ENCODE assay signal across 11 mouse cellular contexts in genomic region chr2:164417198-164417597, GRCm38 (mm10). TPM values are rescaled to one million over a fixed set of nuclear protein-coding genes. Genes with fewer than 3 reads are reported as not detected.
DNase-seq lines count a peak whose midpoint lies in the region; ATAC-seq and TF ChIP-seq lines count a peak whose summit lies in the region.
"Had no signal": no experiment of that assay in that cellular context is flagged by ENCODE, and none has a peak within 500 bp of the region (broad histone marks: within the 10 kb centered on the region; RNA-seq: fewer than 3 reads in every experiment).

No protein-coding gene starts in this region.

- H3K79me2 ChIP-seq in heart, adult 2 months (replicated peaks; ENCODE audit: control insufficient read depth, insufficient read depth, low read length), result no peaks in the 10 kb centered on the region

- H3K36me3 ChIP-seq in heart, adult 2 months (ENCODE audit: control insufficient read depth, insufficient read depth, low read length), result no peaks in the 10 kb centered on the region
- H3K36me3 ChIP-seq in neural tube, embryonic 11.5 days (ENCODE audit: control insufficient read depth, insufficient read depth, low read length), result no peaks in the 10 kb centered on the region
- H3K36me3 ChIP-seq in neural tube, embryonic 15.5 days, result no peaks in the 10 kb centered on the region
- H3K36me3 ChIP-seq: heart, embryonic 13.5 days; liver, embryonic 13.5 days had no signal

- H3K4me2 ChIP-seq in neural tube, embryonic 11.5 days (ENCODE audit: low read depth), result no peak overlapping the region
- H3K4me2 ChIP-seq in neural tube, embryonic 15.5 days, result no peak overlapping the region
- H3K4me2 ChIP-seq: heart, embryonic 13.5 days; liver, embryonic 13.5 days had no signal

- TF ChIP-seq CTCF in heart, adult 2 months (IDR thresholded peaks at IDR 0.05), result peak; percentile 94

- H3K4me3 ChIP-seq in heart, adult 2 months, result no peak overlapping the region
- H3K4me3 ChIP-seq in neural tube, embryonic 11.5 days (ENCODE audit: low read depth, low read length), result no peak overlapping the region
- H3K4me3 ChIP-seq in neural tube, embryonic 15.5 days (replicated peaks), result no peak overlapping the region
- H3K4me3 ChIP-seq: heart, embryonic 13.5 days; liver, embryonic 13.5 days had no signal

- 0% methylated on average over 2 of the region's 2 CpGs for WGBS in heart, adult 2 months
- 3% methylated on average over 2 of the region's 2 CpGs for WGBS in neural tube, embryonic 11.5 days
- 3% methylated on average over 2 of the region's 2 CpGs for WGBS in neural tube, embryonic 15.5 days

- intact Hi-C loops in heart, adult 2 months (cut with DNase I), result loop anchor here (1.0 to 5.0 kb wide), 3 partner anchors 40 to 310 kb away; partner anchors contain the start of gene Sys1

- no peak for DNase-seq in heart, adult 2 months
- DNase-seq in heart, adult 8-10 months (ENCODE audit: low spot score), result no peak
- peak; percentile 32 for DNase-seq in neural tube, embryonic 11.5 days (ENCODE audit: low spot score)
- DNase-seq in c-Kit-positive CD71-positive TER-119-negative erythroid progenitor cells, embryonic 14.5 days (ENCODE audit: low read depth), result peak; percentile 6
- peak; percentile 72 for DNase-seq in retina, embryonic 14.5 days (ENCODE audit: low spot score)
- DNase-seq in frontal cortex, postnatal 14 days (ENCODE audit: low spot score in 2 of 2), result no peak
- DNase-seq in urinary bladder, adult 2 months (ENCODE audit: low spot score), result no peak
- DNase-seq: liver, embryonic 13.5 days had no signal

- no peak overlapping the region for H3K27ac ChIP-seq in heart, adult 2 months
- no peak overlapping the region for H3K27ac ChIP-seq in neural tube, embryonic 11.5 days (ENCODE audit: low read depth, low read length)
- no peak overlapping the region for H3K27ac ChIP-seq in neural tube, embryonic 15.5 days (replicated peaks)
- H3K27ac ChIP-seq: heart, embryonic 13.5 days; liver, embryonic 13.5 days had no signal

- H3K27me3 ChIP-seq in heart, adult 2 months (ENCODE audit: control insufficient read depth, insufficient read depth, low read length), result peaks cover 5% of the 10 kb centered on the region
- H3K27me3 ChIP-seq in neural tube, embryonic 11.5 days (ENCODE audit: control insufficient read depth, insufficient read depth, low read length), result 0 out of 2 replicates have a peak, but pooled peaks cover 2% of the 10 kb centered on the region
- H3K27me3 ChIP-seq in neural tube, embryonic 15.5 days (replicated peaks), result peaks cover 10% of the 10 kb centered on the region; the same call in 1 of the 2 replicates

- TF ChIP-seq EP300 in heart, adult 2 months (IDR thresholded peaks at IDR 0.05; ENCODE audit: insufficient read depth, low read depth, low read length), result no peak

- H3K4me1 ChIP-seq in heart, adult 2 months (ENCODE audit: control insufficient read depth, insufficient read depth, low read length), result no peaks in the 10 kb centered on the region
- H3K4me1 ChIP-seq in neural tube, embryonic 11.5 days (ENCODE audit: control insufficient read depth, insufficient read depth, low read length), result no peaks in the 10 kb centered on the region
- H3K4me1 ChIP-seq in neural tube, embryonic 15.5 days, result peaks cover 3% of the 10 kb centered on the region; the same call in 1 of the 2 replicates
- H3K4me1 ChIP-seq: liver, embryonic 13.5 days had no signal

- ATAC-seq in neural tube, embryonic 11.5 days (ENCODE audit: insufficient read depth, low FRiP score, low TSS enrichment), result no peak
- no peak for ATAC-seq in neural tube, embryonic 15.5 days (ENCODE audit: low FRiP score)

- TF ChIP-seq POLR2A in heart, adult 2 months (IDR thresholded peaks at IDR 0.05; ENCODE audit: insufficient read depth, low read depth, low read length), result no peak

- no peaks in the 10 kb centered on the region for H3K9me3 ChIP-seq in neural tube, embryonic 11.5 days (ENCODE audit: control insufficient read depth, low read length)
- H3K9me3 ChIP-seq in neural tube, embryonic 15.5 days (replicated peaks), result no peaks in the 10 kb centered on the region
- H3K9me3 ChIP-seq: heart, embryonic 13.5 days; liver, embryonic 13.5 days had no signal

- H3K9ac ChIP-seq in heart, adult 2 months (ENCODE audit: low read depth, low read length), result no peak overlapping the region
- no peak overlapping the region for H3K9ac ChIP-seq in neural tube, embryonic 11.5 days (ENCODE audit: low read length)
- no peak overlapping the region for H3K9ac ChIP-seq in neural tube, embryonic 15.5 days (replicated peaks)
- H3K9ac ChIP-seq: heart, embryonic 13.5 days; liver, embryonic 13.5 days had no signal

RNA-seq across cellular contexts. Expression of gene Matn4, which starts 12.2 kb away (rescaled TPM):
- under 1 TPM; 0.26 to 0.43 TPM for total RNA-seq in heart, adult 2 months (2021)
- 0.70 and 0.82 TPM in 2 replicates for polyA plus RNA-seq in heart, adult 2 months (2012; rRNA removed)
- total RNA-seq in heart, adult 8-10 months (2022), result under 1 TPM; 0.25 to 0.50 (median 0.29) TPM
- polyA plus RNA-seq in neural tube, embryonic 11.5 days (2014; fragmentation: Nextera tagmentation; extraction: Ambion mirVana), result 0.48 and 0.61 TPM in 2 replicates
- polyA plus RNA-seq in neural tube, embryonic 15.5 days (2015; fragmentation: Nextera tagmentation; extraction: Ambion mirVana), result 8.5 and 11.1 TPM in 2 replicates
- polyA plus RNA-seq in urinary bladder, adult 2 months (2012; rRNA removed), result 3.1 and 3.4 TPM in 2 replicates

RNA-seq across cellular contexts. Expression of gene Rbpjl, which starts 14.3 kb away (rescaled TPM):
- total RNA-seq in heart, adult 2 months (2021), result not detected
- 0.03 and 0.18 TPM in 2 replicates for polyA plus RNA-seq in heart, adult 2 months (2012; rRNA removed)
- total RNA-seq in heart, adult 8-10 months (2022), result not detected
- not detected in 2 replicates for polyA plus RNA-seq in neural tube, embryonic 11.5 days (2014; fragmentation: Nextera tagmentation; extraction: Ambion mirVana)
- polyA plus RNA-seq in neural tube, embryonic 15.5 days (2015; fragmentation: Nextera tagmentation; extraction: Ambion mirVana), result 0.17 and 0.61 TPM in 2 replicates
- polyA plus RNA-seq in urinary bladder, adult 2 months (2012; rRNA removed), result 0.01 TPM in 1 of 2 replicates, not detected in the other
- total RNA-seq: adrenal gland, postnatal 36 days had no signal

RNA-seq across cellular contexts. Expression of gene Sdc4, which starts 26.5 kb away (rescaled TPM):
- 10 to 100 TPM; 20.2 to 26.0 TPM for total RNA-seq in heart, adult 2 months (2021)
- polyA plus RNA-seq in heart, adult 2 months (2012; rRNA removed), result 14.7 and 15.5 TPM in 2 replicates
- 10 to 100 TPM; 14.9 to 23.0 (median 20.7) TPM for total RNA-seq in heart, adult 8-10 months (2022)
- 11.0 and 11.5 TPM in 2 replicates for polyA plus RNA-seq in neural tube, embryonic 11.5 days (2014; fragmentation: Nextera tagmentation; extraction: Ambion mirVana)
- 9.0 and 26.2 TPM in 2 replicates for polyA plus RNA-seq in neural tube, embryonic 15.5 days (2015; fragmentation: Nextera tagmentation; extraction: Ambion mirVana)
- polyA plus RNA-seq in urinary bladder, adult 2 months (2012; rRNA removed), result 150 and 162 TPM in 2 replicates

RNA-seq across cellular contexts. Expression of gene Slpi, which starts 28.3 kb away (rescaled TPM):
- total RNA-seq in heart, adult 2 months (2021), result 10 to 100 TPM; 10.9 to 26.4 TPM
- polyA plus RNA-seq in heart, adult 2 months (2012; rRNA removed), result 3.1 and 8.3 TPM in 2 replicates
- 100 to 1,000 TPM in 1 of 4 experiments, 1 to 10 TPM in 3; 1.1 to 110 (median 2.3) TPM for total RNA-seq in heart, adult 8-10 months (2022)
- polyA plus RNA-seq in neural tube, embryonic 11.5 days (2014; fragmentation: Nextera tagmentation; extraction: Ambion mirVana), result 1.1 and 1.3 TPM in 2 replicates
- polyA plus RNA-seq in neural tube, embryonic 15.5 days (2015; fragmentation: Nextera tagmentation; extraction: Ambion mirVana), result 0.36 and 0.43 TPM in 2 replicates
- 28.3 and 42.1 TPM in 2 replicates for polyA plus RNA-seq in urinary bladder, adult 2 months (2012; rRNA removed)

RNA-seq across cellular contexts. Expression of gene Sys1, which starts 39.6 kb away (rescaled TPM):
- 10 to 100 TPM; 21.1 to 26.4 TPM for total RNA-seq in heart, adult 2 months (2021)
- 52.0 and 55.0 TPM in 2 replicates for polyA plus RNA-seq in heart, adult 2 months (2012; rRNA removed)
- total RNA-seq in heart, adult 8-10 months (2022), result 10 to 100 TPM; 25.2 to 28.5 (median 25.8) TPM
- 64.2 and 64.4 TPM in 2 replicates for polyA plus RNA-seq in neural tube, embryonic 11.5 days (2014; fragmentation: Nextera tagmentation; extraction: Ambion mirVana)
- polyA plus RNA-seq in neural tube, embryonic 15.5 days (2015; fragmentation: Nextera tagmentation; extraction: Ambion mirVana), result 86.8 and 92.7 TPM in 2 replicates
- polyA plus RNA-seq in urinary bladder, adult 2 months (2012; rRNA removed), result 38.9 and 45.9 TPM in 2 replicates

Comparison
In these comparisons a context has a peak if more than half of its experiments do, and no peak if none do; other contexts are left out.
1. DNase-seq: peak in neural tube, embryonic 11.5 days (single experiment), c-Kit-positive CD71-positive TER-119-negative erythroid progenitor cells, embryonic 14.5 days (single experiment) and retina, embryonic 14.5 days (single experiment); none in heart, adult 2 months (0 of 2), heart, adult 8-10 months (single experiment), frontal cortex, postnatal 14 days (0 of 2) and urinary bladder, adult 2 months (single experiment).